Mouse (Mus musculus) stomach, postnatal 0 days (tissue): Measurements from ENCODE around the gene Rmi2.
"Not testable (repeated sequence)": the region's sequence is repeated elsewhere in the genome, so short reads cannot be mapped to it uniquely, and the experiment has no call there.

ENCODE experiments used
- CTCF ChIP-seq: IDR thresholded peaks from 2 replicates; pipeline ENCODE4 v1.5.1; 2016; ENCODE audit warnings: antibody characterized with exemption, low read depth, mild to moderate bottlenecking, moderate library complexity
- EP300 ChIP-seq: optimal IDR thresholded peaks from 2 replicates; pipeline ENCODE3; 2016; ENCODE audit warnings: antibody characterized with exemption

DNA sequence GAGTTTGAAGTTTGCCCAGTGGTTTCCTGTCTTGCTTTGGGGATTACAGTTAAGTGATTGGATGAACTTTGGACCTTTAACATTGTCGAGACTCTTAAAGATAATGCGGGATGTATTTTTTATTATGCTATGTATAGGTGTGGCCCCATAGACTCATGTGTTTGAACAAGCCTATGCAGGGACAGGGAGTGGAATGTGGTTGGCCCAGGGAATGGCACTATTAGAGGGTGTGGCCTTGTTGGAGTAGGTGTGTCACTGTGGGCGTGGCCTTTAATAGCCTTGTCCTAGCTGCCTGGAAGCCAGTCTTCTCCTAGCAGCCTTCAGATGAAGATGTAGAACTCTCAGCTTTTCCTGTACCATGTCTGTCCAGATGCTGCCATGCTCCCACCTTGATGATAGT, 32.4 kb upstream of the Rmi2 start:
- TF ChIP-seq CTCF, EP300: not testable (repeated sequence)
